ENCODE assay signal across 8 mouse cellular contexts in genomic region chr10:77627497-77627896, GRCm38 (mm10). TPM values are rescaled to one million over a fixed set of nuclear protein-coding genes. Genes with fewer than 3 reads are reported as not detected.
DNase-seq lines count a peak whose midpoint lies in the region; ATAC-seq and TF ChIP-seq lines count a peak whose summit lies in the region.

No protein-coding gene starts in this region.

- peak; percentile 58; the same call in 1 of the 2 replicates for ATAC-seq in limb, embryonic 13.5 days (ENCODE audit: low FRiP score, low read depth)
- peak; percentile 86 for ATAC-seq in midbrain, embryonic 16.5 days

- H3K27ac ChIP-seq in testis, adult 2 months (ENCODE audit: control insufficient read depth, insufficient read depth, low read depth, low read length): no peak overlapping the region
- H3K27ac ChIP-seq in kidney, adult 2 months (ENCODE audit: insufficient read depth, low read depth, low read length): no peak overlapping the region
- no peak overlapping the region for H3K27ac ChIP-seq in limb, embryonic 13.5 days
- H3K27ac ChIP-seq in midbrain, embryonic 16.5 days (ENCODE audit: low read length): no peak overlapping the region

- H3K27me3 ChIP-seq in testis, adult 2 months (ENCODE audit: control insufficient read depth, insufficient read depth, low read length): no peaks in the 10 kb centered on the region
- H3K27me3 ChIP-seq in kidney, adult 2 months (replicated peaks; ENCODE audit: control insufficient read depth, insufficient read depth, low read length): no peaks in the 10 kb centered on the region
- no peaks in the 10 kb centered on the region for H3K27me3 ChIP-seq in limb, embryonic 13.5 days
- no peaks in the 10 kb centered on the region for H3K27me3 ChIP-seq in midbrain, embryonic 16.5 days (ENCODE audit: control insufficient read depth, insufficient read depth, low read depth, low read length)

- peak; percentile 90; the same call in 1 of the 2 replicates for TF ChIP-seq CTCF in testis, adult 2 months (IDR thresholded peaks at IDR 0.05; ENCODE audit: control insufficient read depth, insufficient read depth, insufficient replicate concordance, low read depth, low read length)
- peak; percentile 99 for TF ChIP-seq CTCF in kidney, adult 2 months (conservative IDR thresholded peaks at IDR 0.05; ENCODE audit: insufficient read depth, insufficient read length, low read depth, low read length)

- no peak overlapping the region for H3K4me2 ChIP-seq in limb, embryonic 13.5 days (replicated peaks)
- H3K4me2 ChIP-seq in midbrain, embryonic 16.5 days (ENCODE audit: low read length): no peak overlapping the region

- no peak for TF ChIP-seq POLR2A in testis, adult 2 months (IDR thresholded peaks at IDR 0.05; ENCODE audit: control insufficient read depth, low read depth, low read length)
- TF ChIP-seq POLR2A in kidney, adult 2 months (IDR thresholded peaks at IDR 0.05; ENCODE audit: low read depth, low read length): no peak

- H3K4me3 ChIP-seq in testis, adult 2 months (ENCODE audit: control insufficient read depth, low read depth, low read length): no peak overlapping the region
- no peak overlapping the region for H3K4me3 ChIP-seq in kidney, adult 2 months (ENCODE audit: insufficient read depth, low read depth, low read length)
- H3K4me3 ChIP-seq in limb, embryonic 13.5 days: no peak overlapping the region
- H3K4me3 ChIP-seq in midbrain, embryonic 16.5 days (ENCODE audit: low read depth, low read length): no peak overlapping the region

- no peak for DNase-seq in testis, postnatal 14 days (ENCODE audit: low spot score)
- DNase-seq in embryo, embryonic 11.5 days (ENCODE audit: low read depth, low spot score): peak; percentile 83
- peak; percentile 84 to 94 for DNase-seq in heart, adult 18-20 months
- DNase-seq in kidney, adult 2 months: peak; percentile 86
- peak; percentile 67 to 86 for DNase-seq in spleen, adult 18-20 months

- H3K9me3 ChIP-seq in limb, embryonic 13.5 days: no peaks in the 10 kb centered on the region
- H3K9me3 ChIP-seq in midbrain, embryonic 16.5 days (replicated peaks; ENCODE audit: control insufficient read depth, low read length, poor library complexity, severe bottlenecking): no peaks in the 10 kb centered on the region

- H3K4me1 ChIP-seq in testis, adult 2 months (ENCODE audit: control insufficient read depth, insufficient read depth, low read length): peaks cover 12% of the 10 kb centered on the region
- peaks cover 29% of the 10 kb centered on the region for H3K4me1 ChIP-seq in kidney, adult 2 months (ENCODE audit: control insufficient read depth, insufficient read depth, low read length)
- H3K4me1 ChIP-seq in limb, embryonic 13.5 days: peaks cover 23% of the 10 kb centered on the region
- H3K4me1 ChIP-seq in midbrain, embryonic 16.5 days (ENCODE audit: control insufficient read depth, insufficient read depth, low read length): peaks cover 23% of the 10 kb centered on the region

- 39% methylated on average over 2 of the region's 2 CpGs for WGBS in kidney, adult 2 months
- WGBS in limb, embryonic 13.5 days: 50% methylated on average over 2 of the region's 2 CpGs
- 37% methylated on average over 2 of the region's 2 CpGs for WGBS in midbrain, embryonic 16.5 days

- H3K36me3 ChIP-seq in testis, adult 2 months (ENCODE audit: control insufficient read depth, insufficient read depth, low read length): peaks cover 2% of the 10 kb centered on the region; the same call in 1 of the 2 replicates
- no peaks in the 10 kb centered on the region for H3K36me3 ChIP-seq in kidney, adult 2 months (ENCODE audit: control insufficient read depth, insufficient read depth, low read length)
- peaks cover 20% of the 10 kb centered on the region for H3K36me3 ChIP-seq in limb, embryonic 13.5 days
- H3K36me3 ChIP-seq in midbrain, embryonic 16.5 days (ENCODE audit: control insufficient read depth, insufficient read depth, low read length): peaks cover 4% of the 10 kb centered on the region; the same call in 1 of the 2 replicates

- no peak overlapping the region for H3K9ac ChIP-seq in limb, embryonic 13.5 days
- no peak overlapping the region for H3K9ac ChIP-seq in midbrain, embryonic 16.5 days (ENCODE audit: low read depth, low read length)

RNA-seq across cellular contexts. Expression of gene Ube2g2, which starts 5.4 kb away (rescaled TPM):
- 66.1 and 70.3 TPM in 2 replicates for polyA plus RNA-seq in testis, adult 2 months (2012; rRNA removed)
- 10 to 100 TPM; 80.9 to 82.8 TPM for total RNA-seq in heart, adult 18-20 months (2021)
- 29.9 and 33.8 TPM in 2 replicates for polyA plus RNA-seq in kidney, adult 2 months (2012; rRNA removed)
- 89.3 and 96.0 TPM in 2 replicates for polyA plus RNA-seq in limb, embryonic 13.5 days (2015; fragmentation: Nextera tagmentation; extraction: Ambion mirVana)
- 80.9 and 81.8 TPM in 2 replicates for polyA plus RNA-seq in midbrain, embryonic 16.5 days (2015; fragmentation: Nextera tagmentation; extraction: Ambion mirVana)

RNA-seq across cellular contexts. Expression of gene Gm49325, which starts 21.5 kb away (rescaled TPM):
- 0.72 TPM in 1 of 2 replicates, not detected in the other for polyA plus RNA-seq in testis, adult 2 months (2012; rRNA removed)
- 10 to 100 TPM; 15.5 to 15.7 TPM for total RNA-seq in heart, adult 18-20 months (2021)
- polyA plus RNA-seq in kidney, adult 2 months (2012; rRNA removed): not detected in 2 replicates
- 3.9 TPM in 1 of 2 replicates, not detected in the other for polyA plus RNA-seq in limb, embryonic 13.5 days (2015; fragmentation: Nextera tagmentation; extraction: Ambion mirVana)
- polyA plus RNA-seq in midbrain, embryonic 16.5 days (2015; fragmentation: Nextera tagmentation; extraction: Ambion mirVana): 1.5 and 2.9 TPM in 2 replicates

RNA-seq across cellular contexts. Expression of gene Sumo3, which starts 21.6 kb away (rescaled TPM):
- polyA plus RNA-seq in testis, adult 2 months (2012; rRNA removed): 83.1 and 88.6 TPM in 2 replicates
- total RNA-seq in heart, adult 18-20 months (2021): 10 to 100 TPM; 81.7 to 82.3 TPM
- polyA plus RNA-seq in kidney, adult 2 months (2012; rRNA removed): 241 and 269 TPM in 2 replicates
- polyA plus RNA-seq in limb, embryonic 13.5 days (2015; fragmentation: Nextera tagmentation; extraction: Ambion mirVana): 389 and 422 TPM in 2 replicates
- polyA plus RNA-seq in midbrain, embryonic 16.5 days (2015; fragmentation: Nextera tagmentation; extraction: Ambion mirVana): 315 and 350 TPM in 2 replicates

RNA-seq across cellular contexts. Expression of gene Pttg1ip, which starts 46.0 kb away (rescaled TPM):
- 127 and 131 TPM in 2 replicates for polyA plus RNA-seq in testis, adult 2 months (2012; rRNA removed)
- 100 to 1,000 TPM; 132 to 150 TPM for total RNA-seq in heart, adult 18-20 months (2021)
- 321 and 342 TPM in 2 replicates for polyA plus RNA-seq in kidney, adult 2 months (2012; rRNA removed)
- polyA plus RNA-seq in limb, embryonic 13.5 days (2015; fragmentation: Nextera tagmentation; extraction: Ambion mirVana): 122 and 124 TPM in 2 replicates
- polyA plus RNA-seq in midbrain, embryonic 16.5 days (2015; fragmentation: Nextera tagmentation; extraction: Ambion mirVana): 63.6 and 70.8 TPM in 2 replicates

RNA-seq across cellular contexts. Expression of gene Tspear, which starts 58.9 kb away (rescaled TPM):
- polyA plus RNA-seq in testis, adult 2 months (2012; rRNA removed): 0.07 and 0.73 TPM in 2 replicates
- not detected for total RNA-seq in heart, adult 18-20 months (2021)
- 0.86 and 1.2 TPM in 2 replicates for polyA plus RNA-seq in kidney, adult 2 months (2012; rRNA removed)
- polyA plus RNA-seq in limb, embryonic 13.5 days (2015; fragmentation: Nextera tagmentation; extraction: Ambion mirVana): 0.74 and 1.3 TPM in 2 replicates
- polyA plus RNA-seq in midbrain, embryonic 16.5 days (2015; fragmentation: Nextera tagmentation; extraction: Ambion mirVana): 1.3 and 1.6 TPM in 2 replicates
